Mouse (Mus musculus) liver, embryonic 14.5 days (tissue): Measurements from ENCODE around the gene Timm29.

Experiments used
- CTCF ChIP-seq: IDR thresholded peaks from 2 replicates; pipeline ENCODE4 v1.5.1; 2016; ENCODE audit warnings: antibody characterized with exemption, low read depth, control low read depth
- EP300 ChIP-seq: IDR thresholded peaks from 2 replicates; pipeline ENCODE4 v1.6.1; 2016; ENCODE audit warnings: antibody characterized with exemption, low read depth

DNA sequence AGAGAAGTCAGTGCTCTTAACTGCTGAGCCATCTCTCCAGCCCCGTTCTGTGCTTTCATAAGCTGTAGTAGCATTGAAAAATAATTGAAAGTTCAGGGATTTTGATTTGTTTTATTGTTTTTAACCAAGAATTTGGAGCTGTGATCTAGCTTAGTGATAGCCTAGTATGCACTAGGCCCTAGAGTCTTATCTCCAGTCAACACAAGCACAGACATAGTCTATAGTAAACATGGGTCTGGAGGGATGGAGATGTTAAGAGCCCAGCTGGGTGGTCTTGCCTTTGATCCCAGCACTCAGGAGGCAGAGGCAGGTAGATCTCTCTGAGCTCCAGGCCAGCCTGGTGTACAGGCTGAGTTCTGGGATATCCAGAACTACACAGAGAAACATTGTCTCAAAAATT, 30.2 kb downstream of the Timm29 start:
- TF ChIP-seq CTCF: no peak; the same call in 1 of the 2 replicates
- TF ChIP-seq EP300: no peak
